Mouse (Mus musculus) stomach, postnatal 0 days (tissue): ENCODE data around the gene Pla2g12b.

Source experiments
- CTCF ChIP-seq: IDR thresholded peaks from 2 replicates; pipeline ENCODE4 v1.5.1; 2016; ENCODE audit warnings: antibody characterized with exemption, low read depth, mild to moderate bottlenecking, moderate library complexity
- EP300 ChIP-seq: optimal IDR thresholded peaks from 2 replicates; pipeline ENCODE3; 2016; ENCODE audit warnings: antibody characterized with exemption

GRCm38 (mm10) chr10:59386951-59387350, 16.5 kb upstream of the Pla2g12b start:
- no peak for TF ChIP-seq CTCF
- no peak for TF ChIP-seq EP300
